Mouse (Mus musculus) bone marrow, adult 2 months (tissue): Measurements from ENCODE around the gene Psme2.
A peak's percentile ranks its signal among the peaks of the same experiment; 100 is the strongest.

Source experiments
- CTCF ChIP-seq: fragments of 200-500 bp; IDR thresholded peaks from 2 replicates; pipeline ENCODE4 v1.5.1; 2011; ENCODE audit warnings: low read length, control low read depth; ENCODE audit not compliant: control insufficient read depth, insufficient read depth
- POLR2A ChIP-seq: fragments of 200-500 bp; IDR thresholded peaks from 2 replicates; pipeline ENCODE4 v1.6.1; 2011; ENCODE audit warnings: low read depth, mild to moderate bottlenecking, control low read depth, low read length, borderline replicate concordance; ENCODE audit not compliant: control insufficient read depth

GRCm38 (mm10) chr14:55559799-55560201, 31.1 kb downstream of the Psme2 start, which contains the start of gene Dcaf11:
- TF ChIP-seq CTCF (peak; percentile 12; the same call in 1 of the 2 replicates), POLR2A (peak; percentile 91; the same call in 1 of the 2 replicates)
